Mouse (Mus musculus) kidney, embryonic 15.5 days (tissue): ENCODE results near the gene Babam2. TPM values are rescaled to one million over a fixed set of nuclear protein-coding genes. Genes with fewer than 3 reads are reported as not detected.

ENCODE experiments used
- ATAC-seq: fragments of 200-750 bp; cut with Nextera tagmentation; replicated peaks from 2 replicates; pipeline ENCODE4 v1.8.0; 2017; ENCODE audit warnings: moderate TSS enrichment; ENCODE audit not compliant: low FRiP score
- H3K27ac ChIP-seq: fragments of 300-500 bp; sonication (generic); 2 replicates; pipeline ENCODE4 v1.5.1; 2015; ENCODE audit warnings: mild to moderate bottlenecking, inconsistent platforms
- H3K27me3 ChIP-seq: fragments of 300-500 bp; sonication (generic); 2 replicates; pipeline ENCODE4 v1.6.1; 2015; ENCODE audit warnings: inconsistent platforms
- H3K36me3 ChIP-seq: fragments of 300-500 bp; sonication (generic); 2 replicates; pipeline ENCODE4 v1.6.1; 2015; ENCODE audit warnings: inconsistent platforms
- H3K4me1 ChIP-seq: fragments of 300-500 bp; sonication (generic); 2 replicates; pipeline ENCODE4 v1.6.1; 2015; ENCODE audit warnings: inconsistent platforms
- H3K4me2 ChIP-seq: fragments of 300-500 bp; sonication (generic); 2 replicates; pipeline ENCODE4 v1.6.1; 2015; ENCODE audit warnings: moderate library complexity, mild to moderate bottlenecking, inconsistent platforms
- H3K4me3 ChIP-seq: fragments of 300-500 bp; sonication (generic); replicated peaks from 2 replicates; pipeline ENCODE4 v1.5.1; 2015; ENCODE audit warnings: mild to moderate bottlenecking, inconsistent platforms
- H3K9ac ChIP-seq: fragments of 300-500 bp; sonication (generic); 2 replicates; pipeline ENCODE4 v1.6.1; 2015; ENCODE audit warnings: mild to moderate bottlenecking, inconsistent platforms
- H3K9me3 ChIP-seq: fragments of 300-500 bp; sonication (generic); replicated peaks from 2 replicates; pipeline ENCODE4 v1.6.1; 2016; ENCODE audit warnings: inconsistent platforms
- WGBS: fragments of 180-500 bp; shearing (Covaris S2); methylation state at CpG from one replicate; pipeline ENCODE4 v1.1.7; 2015; ENCODE audit warnings: mixed read lengths; 5-methylcytosine and 5-hydroxymethylcytosine counted together
- polyA plus RNA-seq: library from polyadenylated mRNA; unstranded; fragments of >200 nt; fragmentation: Nextera tagmentation; extraction: Ambion mirVana; gene quantifications from 2 replicates; pipeline ENCODE4 v1.2.1, GENCODE M21; 2015

Babam2 gene
- polyA plus RNA-seq, 1 experiment from 2014 or later, result 83.2 TPM

DNA sequence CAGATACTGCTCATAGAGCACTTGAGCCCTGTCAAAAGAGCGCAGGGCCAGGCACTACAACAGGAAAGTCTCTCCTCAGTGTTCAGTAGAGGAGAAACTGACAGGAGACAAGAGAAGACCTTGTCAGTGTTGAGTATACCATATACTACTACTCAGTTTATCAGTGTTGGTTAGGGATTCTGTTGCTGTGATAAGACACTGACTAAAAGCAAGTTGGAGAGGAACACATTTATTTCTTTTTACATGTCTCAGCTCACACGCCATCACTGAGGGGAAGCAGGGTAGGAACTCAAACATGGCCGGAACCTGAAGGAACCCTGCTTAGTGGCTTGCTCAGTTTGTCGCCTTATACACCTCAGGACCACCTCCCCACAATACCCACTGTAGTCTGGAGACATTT, 64.4 kb downstream of the Babam2 start:
- H3K27me3 ChIP-seq, result no peaks in the 10 kb centered on the region
- H3K9me3 ChIP-seq, result no peaks in the 10 kb centered on the region
- H3K9ac ChIP-seq, result no peak overlapping the region
- H3K4me2 ChIP-seq, result no peak overlapping the region
- no peaks in the 10 kb centered on the region for H3K36me3 ChIP-seq
- WGBS, result 96% methylated on average over 4 of the region's 4 CpGs
- H3K4me1 ChIP-seq, result no peaks in the 10 kb centered on the region
- no peak for ATAC-seq
- no peak overlapping the region for H3K27ac ChIP-seq
- H3K4me3 ChIP-seq, result no peak overlapping the region

DNA sequence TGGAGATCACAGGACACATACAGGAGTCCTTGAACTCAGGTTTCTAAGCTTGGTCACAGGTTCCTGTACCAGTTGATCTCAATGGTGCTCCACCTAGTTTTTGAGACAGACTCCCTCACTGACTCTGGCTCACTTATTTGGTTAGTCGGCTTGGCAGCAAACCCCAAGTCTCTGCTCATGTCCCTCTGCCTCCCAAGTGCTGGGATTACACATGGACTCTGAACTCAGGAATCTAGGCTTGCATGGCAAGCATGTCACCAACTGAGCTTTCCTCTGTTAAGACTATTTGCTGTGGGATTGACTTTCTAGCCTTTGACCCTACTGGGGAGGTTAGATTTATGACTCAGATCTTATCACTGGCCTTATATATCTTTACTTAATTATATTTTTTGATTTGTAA, 65.3 kb downstream of the Babam2 start:
- Histone ChIP-seq H3K27me3 (no peaks in the 10 kb centered on the region), H3K9me3 (no peaks in the 10 kb centered on the region), H3K4me3 (no peak overlapping the region), H3K4me2 (no peak overlapping the region), H3K4me1 (no peaks in the 10 kb centered on the region; the same call in 1 of the 2 replicates), H3K36me3 (no peaks in the 10 kb centered on the region), H3K9ac (no peak overlapping the region), H3K27ac (no peak overlapping the region)
- 73% methylated on average over 1 of the region's 1 CpGs for WGBS
- no peak for ATAC-seq

DNA sequence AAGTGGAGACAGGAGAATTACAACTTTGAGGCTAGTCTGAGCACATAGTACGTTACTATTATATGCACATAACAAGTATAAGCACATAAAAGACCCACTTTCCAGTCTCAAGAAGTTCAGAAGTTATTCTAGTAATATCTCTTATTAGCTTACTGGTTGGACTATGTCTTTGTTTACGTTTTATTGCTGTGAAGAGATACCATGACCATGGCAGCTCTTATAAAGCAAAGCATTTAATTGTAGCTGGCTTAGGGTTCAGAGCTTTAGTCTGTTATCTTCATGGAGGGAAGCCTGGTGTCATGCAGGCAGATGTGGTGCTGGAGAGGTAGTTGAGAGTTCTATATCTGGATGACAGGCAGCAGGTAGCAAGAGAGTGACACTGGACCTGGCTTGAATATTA, 68.3 kb downstream of the Babam2 start:
- 81% methylated on average over 2 of the region's 2 CpGs for WGBS
- no peaks in the 10 kb centered on the region; the same call in 1 of the 2 replicates for H3K4me1 ChIP-seq
- H3K27ac ChIP-seq, result no peak overlapping the region
- no peaks in the 10 kb centered on the region for H3K9me3 ChIP-seq
- no peak overlapping the region for H3K4me3 ChIP-seq
- no peak for ATAC-seq
- H3K4me2 ChIP-seq, result no peak overlapping the region
- H3K9ac ChIP-seq, result no peak overlapping the region
- no peaks in the 10 kb centered on the region for H3K36me3 ChIP-seq
- no peaks in the 10 kb centered on the region for H3K27me3 ChIP-seq

DNA sequence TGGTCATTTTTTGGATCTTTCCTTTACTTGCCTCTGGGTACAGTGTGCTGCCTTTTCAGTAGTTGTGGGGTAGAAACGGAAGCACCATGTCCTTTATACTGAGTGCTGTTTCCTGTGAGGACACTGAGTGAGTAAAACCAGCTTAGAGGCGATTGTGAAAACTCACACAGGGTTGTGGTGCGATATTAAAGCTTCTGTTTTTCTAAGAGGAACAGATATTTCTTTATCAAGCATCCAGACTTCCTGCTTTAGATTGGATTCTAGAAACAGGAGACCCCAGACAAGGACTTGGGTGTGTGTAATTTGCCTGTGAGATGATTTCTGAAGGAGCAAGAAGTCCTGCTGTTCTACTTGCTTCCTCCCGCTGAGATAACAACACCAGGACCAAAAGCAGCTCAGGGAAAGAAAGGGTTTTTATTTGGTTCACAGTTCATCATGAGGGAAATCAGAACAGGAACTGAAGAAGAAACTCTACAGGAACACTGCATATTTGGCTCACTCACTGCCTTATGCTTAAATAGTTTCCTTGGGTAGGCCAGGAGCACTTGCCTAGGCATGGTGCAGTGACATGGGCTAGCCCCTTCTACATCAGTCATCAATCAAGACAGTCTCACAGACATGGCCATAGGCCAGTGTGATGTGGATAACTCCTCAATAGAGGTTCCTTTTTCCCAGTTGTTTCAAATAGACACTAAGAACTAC, 69.5 kb downstream of the Babam2 start:
- no peak overlapping the region for H3K9ac ChIP-seq
- no peak overlapping the region for H3K4me2 ChIP-seq
- no peaks in the 10 kb centered on the region; the same call in 1 of the 2 replicates for H3K4me1 ChIP-seq
- H3K9me3 ChIP-seq, result no peaks in the 10 kb centered on the region
- no peak overlapping the region for H3K4me3 ChIP-seq
- H3K27ac ChIP-seq, result peak overlapping the region; percentile 66
- no peaks in the 10 kb centered on the region for H3K27me3 ChIP-seq
- no peak for ATAC-seq
- H3K36me3 ChIP-seq, result no peaks in the 10 kb centered on the region
- 64% methylated on average over 4 of the region's 4 CpGs for WGBS

DNA sequence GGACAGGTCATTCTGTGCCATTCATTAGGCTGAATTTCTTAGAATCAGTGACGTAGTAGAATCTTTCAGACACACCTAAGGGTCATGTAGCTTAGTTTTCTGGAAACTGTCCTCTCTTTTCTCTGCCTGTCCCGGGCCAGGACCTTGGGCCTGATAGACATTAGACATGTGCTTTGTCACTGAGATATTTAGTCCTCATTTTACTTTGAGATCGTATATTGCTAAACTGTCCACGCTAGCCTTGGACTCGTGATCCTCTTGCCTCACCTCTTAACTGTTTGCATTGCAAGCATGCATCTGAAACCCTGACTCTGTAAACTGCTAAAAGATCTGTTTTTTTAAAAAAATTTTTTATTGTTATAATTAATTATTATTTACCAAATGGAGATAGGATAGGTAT, 74.0 kb downstream of the Babam2 start:
- Histone ChIP-seq H3K27me3 (no peaks in the 10 kb centered on the region), H3K9me3 (no peaks in the 10 kb centered on the region; the same call in 1 of the 2 replicates), H3K9ac (no peak overlapping the region), H3K36me3 (no peaks in the 10 kb centered on the region), H3K4me3 (no peak overlapping the region), H3K4me1 (no peaks in the 10 kb centered on the region; the same call in 1 of the 2 replicates), H3K27ac (no peak overlapping the region), H3K4me2 (no peak overlapping the region)
- ATAC-seq, result no peak
- 90% methylated on average over 5 of the region's 5 CpGs for WGBS

DNA sequence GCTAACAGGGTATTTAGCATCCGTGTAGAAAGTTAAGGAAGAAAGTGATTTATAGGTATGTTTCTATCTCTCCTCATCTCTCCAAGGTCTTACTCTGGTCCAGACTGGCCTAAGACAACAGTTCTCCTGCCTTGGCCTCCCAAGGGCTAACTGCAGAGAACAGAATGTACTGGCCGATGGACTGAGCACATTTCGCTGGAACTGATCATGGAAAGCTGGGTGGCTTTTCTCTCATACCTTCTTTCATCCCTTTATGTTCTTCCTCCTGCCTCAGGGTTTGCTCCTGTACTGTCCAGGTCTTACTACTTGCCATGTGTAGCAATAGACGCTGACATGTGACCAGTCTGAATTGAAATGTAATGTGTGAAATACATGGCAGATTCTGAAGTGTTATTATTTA, 74.4 kb downstream of the Babam2 start:
- 91% methylated on average over 4 of the region's 4 CpGs for WGBS
- H3K27me3 ChIP-seq, result no peaks in the 10 kb centered on the region

DNA sequence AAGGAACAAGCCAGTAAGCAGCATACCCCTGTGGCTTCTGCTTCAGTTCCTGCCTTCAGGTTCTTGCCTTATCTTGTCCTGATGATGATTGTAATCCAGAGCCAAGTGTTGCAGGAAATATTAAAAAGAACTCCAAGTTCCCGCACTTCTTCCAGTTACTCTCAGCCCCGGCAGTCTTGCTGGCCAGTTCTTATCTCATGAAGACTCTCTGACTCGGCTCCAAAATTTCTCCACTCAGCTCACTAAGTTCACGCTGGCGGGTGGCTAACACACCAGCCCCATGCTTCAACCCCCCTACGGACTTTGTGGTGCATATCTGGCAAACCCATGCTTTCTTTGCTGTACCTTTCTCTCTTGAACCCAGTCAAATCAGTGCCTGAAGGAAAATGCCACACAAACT, 77.5 kb downstream of the Babam2 start:
- Histone ChIP-seq H3K4me3 (no peak overlapping the region), H3K36me3 (no peaks in the 10 kb centered on the region), H3K4me2 (no peak overlapping the region), H3K27ac (no peak overlapping the region), H3K9me3 (no peaks in the 10 kb centered on the region; the same call in 1 of the 2 replicates), H3K4me1 (no peaks in the 10 kb centered on the region), H3K9ac (no peak overlapping the region), H3K27me3 (no peaks in the 10 kb centered on the region)
- 95% methylated on average over 6 of the region's 6 CpGs for WGBS
- ATAC-seq, result no peak

More for the DNA sequence above, 74.4 kb downstream of the Babam2 start:
- Histone ChIP-seq H3K4me1 (no peaks in the 10 kb centered on the region; the same call in 1 of the 2 replicates), H3K36me3 (no peaks in the 10 kb centered on the region), H3K4me3 (no peak overlapping the region), H3K9ac (no peak overlapping the region), H3K4me2 (no peak overlapping the region), H3K9me3 (no peaks in the 10 kb centered on the region; the same call in 1 of the 2 replicates), H3K27ac (no peak overlapping the region)
- no peak for ATAC-seq

DNA sequence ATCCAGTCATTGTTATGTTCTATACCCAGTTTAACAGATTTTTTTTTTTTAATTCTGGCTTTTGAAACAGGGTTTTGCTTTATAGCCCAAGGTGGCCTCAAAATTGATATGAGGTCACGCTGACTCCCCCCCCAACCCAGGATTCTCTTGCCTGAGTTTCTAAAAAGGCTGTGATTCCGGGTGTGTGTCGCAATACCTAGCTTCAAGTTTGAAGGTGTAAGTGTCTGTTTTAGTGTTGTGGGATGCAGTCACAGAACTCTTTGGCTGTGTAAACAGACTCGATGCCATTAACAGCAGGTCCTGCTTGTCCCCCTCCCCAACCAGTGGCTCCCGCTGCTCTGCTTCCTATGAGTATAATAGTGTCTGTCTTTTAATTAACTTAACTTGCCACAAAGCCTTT, 84.1 kb downstream of the Babam2 start:
- Histone ChIP-seq H3K27me3 (no peaks in the 10 kb centered on the region), H3K36me3 (no peaks in the 10 kb centered on the region), H3K4me2 (no peak overlapping the region), H3K4me1 (peaks cover 3% of the 10 kb centered on the region; the same call in 1 of the 2 replicates), H3K9ac (no peak overlapping the region), H3K4me3 (no peak overlapping the region), H3K27ac (no peak overlapping the region), H3K9me3 (no peaks in the 10 kb centered on the region)
- no peak for ATAC-seq
- WGBS, result 85% methylated on average over 5 of the region's 5 CpGs

DNA sequence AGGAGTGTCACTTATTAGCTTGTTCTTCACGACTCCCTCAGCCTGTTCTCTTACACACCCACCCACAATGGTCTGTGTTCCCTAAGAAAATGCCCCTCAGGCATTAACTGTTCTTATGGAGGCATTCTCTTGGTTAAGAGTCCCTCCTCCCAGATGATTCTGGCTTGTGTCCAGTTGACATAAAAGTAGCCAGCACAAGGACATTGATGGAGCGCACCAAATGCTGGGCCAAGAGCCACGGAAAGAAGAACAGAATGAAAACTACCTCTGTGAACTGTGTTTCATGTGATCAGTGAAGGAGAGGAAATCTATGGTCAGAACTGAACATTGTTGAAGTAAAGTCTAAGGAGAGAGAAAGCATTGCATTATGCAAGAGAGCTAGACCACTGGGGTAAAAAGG, 89.7 kb downstream of the Babam2 start:
- Histone ChIP-seq H3K4me2 (no peak overlapping the region), H3K4me3 (no peak overlapping the region), H3K4me1 (peaks cover 7% of the 10 kb centered on the region; the same call in 1 of the 2 replicates), H3K27me3 (no peaks in the 10 kb centered on the region), H3K27ac (no peak overlapping the region), H3K9me3 (no peaks in the 10 kb centered on the region), H3K9ac (no peak overlapping the region), H3K36me3 (no peaks in the 10 kb centered on the region)
- no peak for ATAC-seq
- 61% methylated on average over 3 of the region's 3 CpGs for WGBS

DNA sequence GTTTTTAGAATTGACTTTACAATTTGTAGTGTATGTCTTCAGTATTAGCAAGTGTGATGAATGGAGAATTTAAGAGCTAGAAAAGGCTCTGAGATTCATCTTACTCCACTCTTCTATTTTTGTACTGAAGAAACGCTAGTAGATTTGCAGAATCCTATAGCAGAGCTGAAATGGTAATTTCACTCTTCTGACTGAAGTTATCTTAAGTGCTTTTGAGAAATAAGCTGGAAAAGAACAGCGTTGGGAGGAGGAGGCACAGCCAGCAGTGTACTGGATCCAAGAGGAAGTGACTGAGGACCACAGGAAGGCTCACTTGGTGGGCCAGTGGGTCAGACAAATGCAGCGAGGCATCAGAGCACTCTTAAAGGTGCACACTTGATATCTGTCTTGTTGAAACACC, 90.1 kb downstream of the Babam2 start:
- 81% methylated on average over 3 of the region's 3 CpGs for WGBS
- Histone ChIP-seq H3K9me3 (no peaks in the 10 kb centered on the region), H3K36me3 (no peaks in the 10 kb centered on the region), H3K4me3 (no peak overlapping the region), H3K4me2 (no peak overlapping the region), H3K4me1 (peaks cover 7% of the 10 kb centered on the region; the same call in 1 of the 2 replicates), H3K27me3 (no peaks in the 10 kb centered on the region), H3K9ac (no peak overlapping the region), H3K27ac (no peak overlapping the region)
- ATAC-seq, result no peak

DNA sequence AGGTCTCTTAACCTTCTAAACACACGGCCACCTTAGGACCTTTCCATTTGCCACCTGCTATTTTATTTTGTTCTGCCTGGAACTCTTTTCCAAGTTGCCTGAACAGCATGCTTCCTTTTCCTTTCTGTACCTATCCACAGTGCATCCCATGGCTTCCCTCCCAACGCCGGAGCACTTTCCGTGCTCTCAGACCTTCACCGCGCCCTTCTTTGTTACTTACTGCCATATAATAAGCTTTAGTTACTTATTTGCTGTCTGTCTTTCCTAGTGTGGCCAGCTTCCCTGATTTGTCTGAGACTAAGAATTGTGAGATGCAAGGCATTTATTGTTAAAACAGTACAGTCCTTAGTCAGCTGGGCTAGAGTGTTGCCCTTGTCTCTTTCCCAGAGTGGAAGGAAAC, 94.9 kb downstream of the Babam2 start:
- H3K36me3 ChIP-seq, result no peaks in the 10 kb centered on the region
- no peak overlapping the region for H3K9ac ChIP-seq
- no peak overlapping the region for H3K4me3 ChIP-seq
- no peak overlapping the region for H3K4me2 ChIP-seq
- 87% methylated on average over 6 of the region's 6 CpGs for WGBS
- no peaks in the 10 kb centered on the region for H3K9me3 ChIP-seq
- no peak for ATAC-seq
- H3K4me1 ChIP-seq, result 0 out of 2 replicates have a peak, but pooled peaks cover under 1% of the 10 kb centered on the region
- H3K27me3 ChIP-seq, result no peaks in the 10 kb centered on the region
- H3K27ac ChIP-seq, result no peak overlapping the region

DNA sequence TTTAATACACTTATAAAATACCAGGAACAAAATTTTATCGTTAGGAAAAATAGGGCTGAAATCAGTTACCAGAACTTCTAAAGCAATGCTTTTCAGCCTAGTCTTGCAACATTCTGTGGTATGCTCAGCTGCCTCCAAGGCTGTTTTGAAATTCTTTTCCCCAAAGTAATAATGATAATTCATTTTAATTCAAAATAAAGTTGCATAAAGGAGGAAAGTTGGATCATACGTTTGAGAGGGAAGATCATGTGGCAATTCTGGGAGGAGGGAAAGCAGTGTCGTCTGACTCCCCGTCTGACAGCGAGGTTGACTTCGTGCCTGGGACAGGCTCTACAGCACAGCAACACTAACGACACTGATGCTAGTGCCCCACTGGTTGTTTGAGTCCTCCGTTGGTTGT, 95.4 kb downstream of the Babam2 start:
- Histone ChIP-seq H3K4me2 (no peak overlapping the region), H3K4me3 (no peak overlapping the region), H3K9me3 (no peaks in the 10 kb centered on the region), H3K4me1 (no peaks in the 10 kb centered on the region), H3K27me3 (no peaks in the 10 kb centered on the region), H3K36me3 (no peaks in the 10 kb centered on the region), H3K9ac (no peak overlapping the region), H3K27ac (no peak overlapping the region)
- WGBS, result 67% methylated on average over 8 of the region's 8 CpGs
- no peak for ATAC-seq

DNA sequence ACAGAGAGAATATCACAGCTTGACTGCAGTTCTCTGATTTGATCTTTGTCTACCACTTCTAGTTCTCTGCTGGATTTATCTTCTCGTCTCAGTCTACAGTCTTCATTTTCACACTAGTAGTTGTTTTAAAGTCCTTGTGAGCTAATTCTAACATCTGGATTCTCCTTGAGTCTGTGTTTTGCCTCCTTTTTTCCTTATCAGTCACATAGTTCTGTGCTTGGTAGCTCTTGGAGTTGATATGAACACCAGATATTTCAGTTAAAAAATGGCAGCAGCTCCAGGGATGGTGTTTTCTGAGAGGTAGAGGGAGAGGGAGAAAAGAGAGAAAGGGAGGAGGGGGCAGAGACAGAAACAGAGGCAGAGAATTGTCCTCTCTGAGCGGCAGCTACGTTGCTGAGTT, 97.9 kb downstream of the Babam2 start:
- no peak overlapping the region for H3K9ac ChIP-seq
- no peaks in the 10 kb centered on the region for H3K9me3 ChIP-seq
- ATAC-seq, result no peak
- no peak overlapping the region for H3K4me3 ChIP-seq
- WGBS, result 80% methylated on average over 3 of the region's 3 CpGs
- no peaks in the 10 kb centered on the region for H3K36me3 ChIP-seq
- H3K27me3 ChIP-seq, result no peaks in the 10 kb centered on the region
- H3K4me1 ChIP-seq, result no peaks in the 10 kb centered on the region
- no peak overlapping the region for H3K27ac ChIP-seq
- H3K4me2 ChIP-seq, result no peak overlapping the region
